Mouse (Mus musculus): ENCODE measurements around the gene Pex16. TPM values are rescaled to one million over a fixed set of nuclear protein-coding genes. Genes with fewer than 3 reads are reported as not detected.

Pex16 gene
- polyA plus RNA-seq, 1 experiment from 2014 or later, result 17.3 TPM

- Histone ChIP-seq H3K36me3 (peaks cover 81% of the 10 kb centered on the region), H3K4me1 (peaks cover 15% of the 10 kb centered on the region)
Observed at GRCm38 (mm10) chr2:92350686-92351085, 23.8 kb upstream of the Pex16 start.

GRCm38 (mm10) chr2:92353402-92353801 lies 21.1 kb upstream of the Pex16 start:
- Histone ChIP-seq H3K9me3 (no peaks in the 10 kb centered on the region), H3K27me3 (replicated peaks) (no peaks in the 10 kb centered on the region), H3K36me3 (peaks cover 88% of the 10 kb centered on the region), H3K9ac (no peak overlapping the region), H3K4me2 (no peak overlapping the region), H3K4me1 (peaks cover 13% of the 10 kb centered on the region), H3K4me3 (no peak overlapping the region), H3K27ac (replicated peaks) (no peak overlapping the region)
- ATAC-seq (ENCODE audit: extremely low read depth, insufficient number of reproducible peaks, low FRiP score, low TSS enrichment), result no peak
- 73% methylated on average over 5 of the region's 5 CpGs for WGBS

More at GRCm38 (mm10) chr2:92350686-92351085, 23.8 kb upstream of the Pex16 start:
- Histone ChIP-seq H3K27ac (replicated peaks) (no peak overlapping the region), H3K9ac (no peak overlapping the region), H3K4me2 (no peak overlapping the region), H3K27me3 (replicated peaks) (no peaks in the 10 kb centered on the region), H3K9me3 (no peaks in the 10 kb centered on the region), H3K4me3 (no peak overlapping the region)
- WGBS, result 65% methylated on average over 5 of the region's 5 CpGs
- no peak for ATAC-seq (ENCODE audit: extremely low read depth, insufficient number of reproducible peaks, low FRiP score, low TSS enrichment)

DNA sequence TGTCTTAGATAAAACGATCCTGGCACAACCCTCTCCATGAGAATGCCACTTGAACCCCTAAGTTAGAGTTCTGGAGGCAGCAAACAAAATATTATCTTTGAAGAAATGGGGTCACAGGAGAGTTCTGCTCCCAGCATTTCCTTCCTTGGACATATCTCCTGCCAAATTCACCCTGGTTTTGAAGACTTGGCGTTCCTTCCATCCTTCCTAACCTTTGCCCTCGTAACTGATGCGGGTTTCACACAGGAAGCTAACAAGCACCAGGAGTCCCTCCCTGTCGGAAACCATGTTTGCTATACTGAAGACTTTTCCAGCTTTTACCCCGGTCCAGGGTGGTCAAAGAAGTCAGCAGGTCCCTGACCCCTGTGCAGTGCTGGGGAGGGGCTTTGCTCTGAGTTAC lies 20.3 kb upstream of the Pex16 start:
- no peak for ATAC-seq (ENCODE audit: extremely low read depth, insufficient number of reproducible peaks, low FRiP score, low TSS enrichment)
- peaks cover 88% of the 10 kb centered on the region for H3K36me3 ChIP-seq
- H3K27me3 ChIP-seq (replicated peaks), result no peaks in the 10 kb centered on the region
- H3K4me2 ChIP-seq, result no peak overlapping the region
- H3K4me3 ChIP-seq, result no peak overlapping the region
- H3K9me3 ChIP-seq, result no peaks in the 10 kb centered on the region
- H3K4me1 ChIP-seq, result peaks cover 10% of the 10 kb centered on the region
- 52% methylated on average over 6 of the region's 6 CpGs for WGBS
- no peak overlapping the region for H3K9ac ChIP-seq
- no peak overlapping the region for H3K27ac ChIP-seq (replicated peaks)

- Histone ChIP-seq H3K27ac (replicated peaks) (no peak overlapping the region; the same call in 1 of the 2 replicates), H3K36me3 (peaks cover 79% of the 10 kb centered on the region)
- no peak for ATAC-seq (ENCODE audit: extremely low read depth, insufficient number of reproducible peaks, low FRiP score, low TSS enrichment)
Observed at GRCm38 (mm10) chr2:92359301-92359700, 15.2 kb upstream of the Pex16 start.

DNA sequence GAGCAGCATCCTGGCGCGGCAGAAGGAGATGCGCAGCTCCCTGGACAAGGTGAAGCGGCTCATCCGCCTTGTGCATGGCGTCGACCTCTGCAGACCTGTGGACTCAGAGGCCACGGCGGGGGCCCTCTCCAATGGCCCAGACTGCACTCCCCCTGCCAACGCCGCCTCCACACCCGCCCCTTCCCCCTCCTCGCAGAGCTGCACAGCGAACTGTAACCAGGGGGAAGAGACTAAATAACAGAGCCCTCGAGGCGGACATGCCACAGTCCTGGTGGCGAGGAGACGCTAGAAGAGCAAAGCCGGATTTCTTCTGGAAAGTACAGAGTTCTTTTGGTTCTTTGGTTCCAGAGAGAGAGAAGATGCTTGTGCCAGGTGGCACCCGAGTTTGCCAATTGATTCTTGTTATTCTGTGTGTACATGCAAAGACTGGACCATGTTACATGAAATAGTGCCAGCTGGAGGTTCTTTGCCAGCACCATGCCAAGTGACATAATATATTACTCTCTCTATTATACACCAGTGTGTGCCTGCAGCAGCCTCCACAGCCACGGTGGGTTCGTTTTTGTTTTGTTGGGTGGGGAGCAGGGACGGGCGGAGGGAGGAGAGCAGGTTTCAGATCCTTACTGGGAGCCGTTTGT lies 14.2 kb upstream of the Pex16 start:
- H3K4me1 ChIP-seq, result peaks cover 10% of the 10 kb centered on the region
- no peak overlapping the region for H3K27ac ChIP-seq (replicated peaks)
- no peak overlapping the region for H3K9ac ChIP-seq
- no peak for ATAC-seq (ENCODE audit: extremely low read depth, insufficient number of reproducible peaks, low FRiP score, low TSS enrichment)
- peaks cover 80% of the 10 kb centered on the region for H3K36me3 ChIP-seq
- no peak overlapping the region for H3K4me3 ChIP-seq
- WGBS, result 76% methylated on average over 24 of the region's 25 CpGs
- no peaks in the 10 kb centered on the region for H3K27me3 ChIP-seq (replicated peaks)
- H3K9me3 ChIP-seq, result no peaks in the 10 kb centered on the region
- H3K4me2 ChIP-seq, result no peak overlapping the region

More at GRCm38 (mm10) chr2:92359301-92359700, 15.2 kb upstream of the Pex16 start:
- Histone ChIP-seq H3K9ac (no peak overlapping the region), H3K4me2 (no peak overlapping the region), H3K4me1 (peaks cover 10% of the 10 kb centered on the region), H3K4me3 (no peak overlapping the region), H3K27me3 (replicated peaks) (no peaks in the 10 kb centered on the region), H3K9me3 (no peaks in the 10 kb centered on the region)
- 59% methylated on average over 2 of the region's 2 CpGs for WGBS

DNA sequence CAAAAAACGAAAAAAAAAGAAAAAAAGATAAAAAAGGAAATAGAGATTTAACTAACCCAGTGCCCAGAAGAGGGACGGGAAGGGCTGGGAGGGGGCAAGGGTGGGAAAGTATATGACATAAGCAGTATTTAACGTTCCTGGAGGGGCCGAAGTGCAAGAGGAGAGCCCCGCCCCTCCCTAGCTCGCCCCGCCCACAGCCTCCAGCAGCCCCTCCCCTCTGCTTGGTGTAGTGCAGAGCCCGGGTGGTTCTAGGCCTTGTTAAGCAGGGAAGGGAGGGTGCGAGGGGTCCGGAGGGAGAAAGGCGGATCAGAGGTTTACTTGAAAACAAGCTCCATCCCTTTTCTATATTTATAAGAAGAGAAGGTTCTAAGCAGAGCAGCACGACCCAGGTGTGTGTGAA lies 13.6 kb upstream of the Pex16 start:
- Histone ChIP-seq H3K36me3 (peaks cover 79% of the 10 kb centered on the region), H3K27ac (replicated peaks) (no peak overlapping the region), H3K9ac (no peak overlapping the region), H3K4me1 (peaks cover 10% of the 10 kb centered on the region), H3K27me3 (replicated peaks) (0 out of 2 replicates have a peak, but pooled peaks cover 3% of the 10 kb centered on the region), H3K9me3 (no peaks in the 10 kb centered on the region), H3K4me3 (no peak overlapping the region), H3K4me2 (no peak overlapping the region)
- 34% methylated on average over 12 of the region's 12 CpGs for WGBS
- no peak for ATAC-seq (ENCODE audit: extremely low read depth, insufficient number of reproducible peaks, low FRiP score, low TSS enrichment)

DNA sequence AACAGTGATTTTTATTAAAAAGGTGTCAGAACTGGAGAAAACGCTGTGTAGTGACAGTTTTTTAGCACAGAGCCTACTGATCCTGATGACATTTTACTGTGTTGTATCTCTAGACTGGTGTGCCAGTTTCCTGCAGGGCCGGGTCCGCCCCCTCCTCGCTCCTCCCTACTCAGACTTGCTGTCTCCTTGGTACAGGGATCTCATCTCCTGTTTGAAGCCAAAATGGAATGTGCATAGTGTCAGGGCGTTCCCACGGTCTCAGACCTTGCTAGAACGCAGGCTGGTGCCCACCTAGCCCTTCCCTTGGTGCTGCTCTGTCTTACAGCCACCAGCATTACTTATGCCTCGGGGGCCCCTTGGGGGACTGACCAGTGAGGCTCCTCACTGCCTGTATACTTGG lies 12.7 kb upstream of the Pex16 start:
- H3K36me3 ChIP-seq, result peaks cover 70% of the 10 kb centered on the region
- no peaks in the 10 kb centered on the region for H3K9me3 ChIP-seq
- H3K27me3 ChIP-seq (replicated peaks), result 0 out of 2 replicates have a peak, but pooled peaks cover 6% of the 10 kb centered on the region
- no peak overlapping the region for H3K4me2 ChIP-seq
- H3K27ac ChIP-seq (replicated peaks), result no peak overlapping the region
- ATAC-seq (ENCODE audit: extremely low read depth, insufficient number of reproducible peaks, low FRiP score, low TSS enrichment), result no peak
- no peak overlapping the region for H3K4me3 ChIP-seq
- no peak overlapping the region for H3K9ac ChIP-seq
- 75% methylated on average over 8 of the region's 8 CpGs for WGBS
- peaks cover 10% of the 10 kb centered on the region for H3K4me1 ChIP-seq

DNA sequence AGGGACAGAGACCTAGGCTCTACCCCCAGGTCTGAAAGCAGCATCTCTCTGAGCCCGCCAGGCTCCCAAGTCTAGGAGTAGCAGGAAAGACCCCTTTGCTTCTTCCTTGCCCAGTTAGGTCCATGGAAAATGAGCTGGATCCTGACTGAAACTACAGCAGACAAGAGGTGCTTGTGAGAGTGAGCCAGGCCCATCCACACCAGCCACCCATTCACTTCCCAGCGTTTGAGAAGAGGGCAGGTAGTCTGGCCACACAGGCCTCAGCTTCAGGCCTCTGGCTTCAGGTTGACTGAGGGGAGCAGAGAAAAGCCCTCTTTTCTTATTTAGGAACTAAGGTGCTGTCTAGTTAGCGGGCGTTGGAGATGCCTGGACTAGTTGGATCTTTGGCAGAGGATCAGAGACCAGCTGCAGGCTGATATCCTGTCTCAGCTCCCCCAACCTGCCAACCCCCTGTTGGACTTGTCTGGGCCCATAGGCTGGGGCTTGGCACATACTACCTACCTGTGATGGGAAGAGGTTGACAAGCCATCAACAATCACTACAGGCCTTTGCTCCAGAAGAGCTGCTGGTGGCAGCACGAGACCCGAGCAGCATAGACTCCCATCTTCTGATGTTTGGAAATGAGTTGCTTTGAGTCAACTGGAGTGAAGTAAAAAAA lies 11.8 kb upstream of the Pex16 start:
- no peaks in the 10 kb centered on the region for H3K9me3 ChIP-seq
- no peak overlapping the region for H3K9ac ChIP-seq
- H3K4me1 ChIP-seq, result peaks cover 13% of the 10 kb centered on the region
- WGBS, result 87% methylated on average over 6 of the region's 6 CpGs
- 0 out of 2 replicates have a peak, but pooled peaks cover 13% of the 10 kb centered on the region for H3K27me3 ChIP-seq (replicated peaks)
- ATAC-seq (ENCODE audit: extremely low read depth, insufficient number of reproducible peaks, low FRiP score, low TSS enrichment), result no peak
- no peak overlapping the region for H3K4me3 ChIP-seq
- no peak overlapping the region for H3K27ac ChIP-seq (replicated peaks)
- H3K4me2 ChIP-seq, result no peak overlapping the region
- H3K36me3 ChIP-seq, result peaks cover 61% of the 10 kb centered on the region

- H3K9me3 ChIP-seq, result no peaks in the 10 kb centered on the region
Observed at GRCm38 (mm10) chr2:92364086-92364485, 10.4 kb upstream of the Pex16 start.

DNA sequence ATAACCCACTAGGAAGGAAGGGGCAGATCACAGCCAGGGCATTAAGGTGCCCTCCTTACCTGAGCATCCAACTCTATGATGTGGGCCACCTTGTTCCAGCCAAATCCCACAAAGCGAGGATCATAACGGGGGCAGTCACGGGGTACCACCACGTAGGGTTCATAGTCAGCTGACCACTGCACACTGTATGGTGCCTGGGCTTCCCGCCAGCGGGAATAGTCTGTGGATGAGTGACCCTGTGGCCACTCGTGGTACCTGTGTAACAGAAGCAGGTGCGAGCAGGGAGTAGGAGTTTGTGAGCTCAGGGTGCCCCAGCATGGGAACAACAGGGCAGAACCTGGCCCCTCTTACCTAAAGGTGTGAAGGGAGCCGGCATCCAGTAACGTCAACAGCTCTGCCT lies 8.9 kb upstream of the Pex16 start:
- Histone ChIP-seq H3K4me1 (peaks cover 8% of the 10 kb centered on the region), H3K27me3 (replicated peaks) (peaks cover 41% of the 10 kb centered on the region), H3K4me2 (no peak overlapping the region), H3K27ac (replicated peaks) (no peak overlapping the region), H3K9ac (no peak overlapping the region), H3K4me3 (no peak overlapping the region), H3K9me3 (no peaks in the 10 kb centered on the region), H3K36me3 (peaks cover 33% of the 10 kb centered on the region)
- no peak for ATAC-seq (ENCODE audit: extremely low read depth, insufficient number of reproducible peaks, low FRiP score, low TSS enrichment)
- 86% methylated on average over 10 of the region's 10 CpGs for WGBS

More at GRCm38 (mm10) chr2:92364086-92364485, 10.4 kb upstream of the Pex16 start:
- Histone ChIP-seq H3K27ac (replicated peaks) (no peak overlapping the region), H3K9ac (no peak overlapping the region), H3K4me1 (peaks cover 9% of the 10 kb centered on the region), H3K36me3 (peaks cover 48% of the 10 kb centered on the region), H3K27me3 (replicated peaks) (peaks cover 26% of the 10 kb centered on the region), H3K4me3 (no peak overlapping the region), H3K4me2 (no peak overlapping the region)
- 79% methylated on average over 4 of the region's 4 CpGs for WGBS
- no peak for ATAC-seq (ENCODE audit: extremely low read depth, insufficient number of reproducible peaks, low FRiP score, low TSS enrichment)

DNA sequence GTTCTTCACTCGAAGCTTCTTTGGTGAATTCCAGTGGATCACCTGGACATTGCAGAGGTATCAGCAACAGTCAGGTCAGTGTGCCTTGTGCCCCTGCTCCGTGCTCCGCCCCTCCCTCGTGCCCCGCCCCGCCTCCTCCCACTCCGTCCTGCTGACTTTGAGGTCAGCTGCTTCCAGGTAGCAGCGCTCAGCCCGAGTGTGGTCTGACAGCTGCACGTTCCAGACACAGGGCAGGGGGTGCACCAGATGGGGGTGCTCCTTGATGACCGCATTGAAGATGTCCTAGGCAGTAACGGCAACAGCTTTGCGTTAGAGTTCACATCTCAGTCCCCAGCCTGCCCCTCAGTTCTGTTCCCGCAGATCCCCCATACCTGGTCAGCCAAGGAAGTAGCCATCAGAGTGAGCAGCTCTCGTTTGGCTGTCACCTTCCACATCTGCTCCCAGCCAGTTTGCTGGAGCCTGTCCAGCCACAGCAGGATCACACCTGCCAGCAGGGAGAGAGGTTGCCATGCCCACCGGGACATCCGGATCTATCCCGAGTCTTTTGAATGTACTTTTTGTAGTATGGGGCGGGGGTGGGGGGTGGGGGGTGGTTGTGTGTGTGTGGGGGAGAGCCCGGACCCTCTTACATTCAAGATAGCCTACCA lies 7.0 kb upstream of the Pex16 start:
- ATAC-seq (ENCODE audit: extremely low read depth, insufficient number of reproducible peaks, low FRiP score, low TSS enrichment), result no peak
- Histone ChIP-seq H3K27me3 (replicated peaks) (peaks cover 61% of the 10 kb centered on the region), H3K9me3 (no peaks in the 10 kb centered on the region)

More for the DNA sequence above, 7.0 kb upstream of the Pex16 start:
- no peak overlapping the region for H3K27ac ChIP-seq (replicated peaks)
- H3K4me1 ChIP-seq, result peaks cover 24% of the 10 kb centered on the region
- no peak overlapping the region for H3K4me2 ChIP-seq
- no peak overlapping the region for H3K9ac ChIP-seq
- H3K4me3 ChIP-seq, result no peak overlapping the region
- peaks cover 23% of the 10 kb centered on the region for H3K36me3 ChIP-seq
- WGBS, result 21% methylated on average over 20 of the region's 20 CpGs

All from heart, embryonic 13.5 days (tissue).